Mouse (Mus musculus): ENCODE data around the gene Krtap19-2.

DNA sequence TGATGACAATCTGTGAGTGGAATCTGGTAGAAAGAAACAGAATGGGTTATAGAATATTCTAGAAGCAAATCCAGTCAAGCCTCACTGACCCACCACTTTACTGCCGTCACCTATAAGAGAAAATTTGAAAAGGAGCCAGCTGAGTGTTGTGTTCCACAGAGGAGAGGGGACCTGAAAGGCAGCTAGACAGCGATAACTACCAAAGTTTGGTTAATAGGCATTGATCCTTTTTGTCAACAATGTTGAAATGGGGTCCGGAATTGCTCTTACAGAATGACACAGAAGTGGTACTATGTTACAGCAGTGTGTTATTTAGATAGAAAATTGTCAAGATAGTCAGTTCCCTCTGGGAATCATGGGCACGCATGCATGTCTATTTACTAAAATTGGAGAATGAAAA, 25.5 kb downstream of the Krtap19-2 start:
- no peak for TF ChIP-seq POLR2A (IDR thresholded peaks at IDR 0.05; ENCODE audit: borderline replicate concordance, insufficient read depth, low read length)
- no peak for TF ChIP-seq CTCF (IDR thresholded peaks at IDR 0.05; ENCODE audit: borderline replicate concordance, insufficient read depth, low read depth, low read length)
